Mouse (Mus musculus) liver, adult 2 months (tissue): ENCODE measurements around the gene Rprd1b. TPM values are rescaled to one million over a fixed set of nuclear protein-coding genes. Genes with fewer than 3 reads are reported as not detected.

Experiments used
- DNase-seq: peaks from one replicate; pipeline ENCODE4 v3.0.0-alpha.2; 2011; ENCODE audit warnings: low read depth, low spot score; ENCODE audit errors: extremely low read depth
- H3K27ac ChIP-seq: fragments of 200-500 bp; replicated peaks from 2 replicates; pipeline ENCODE4 v1.5.1; 2012; ENCODE audit warnings: low read depth, mild to moderate bottlenecking, control low read depth, inconsistent platforms, low read length; ENCODE audit not compliant: insufficient read depth
- H3K27me3 ChIP-seq: fragments of 200-500 bp; 2 replicates; pipeline ENCODE4 v1.6.1; 2012; ENCODE audit warnings: mild to moderate bottlenecking, moderate library complexity, low read length, inconsistent platforms; ENCODE audit not compliant: control insufficient read depth, insufficient read depth
- H3K36me3 ChIP-seq: fragments of 200-500 bp; 2 replicates; pipeline ENCODE4 v1.6.1; 2012; ENCODE audit warnings: low read length, inconsistent platforms; ENCODE audit not compliant: control insufficient read depth, insufficient read depth
- H3K4me1 ChIP-seq: fragments of 200-500 bp; 2 replicates; pipeline ENCODE4 v1.6.1; 2011; ENCODE audit warnings: low read length; ENCODE audit not compliant: control insufficient read depth, insufficient read depth
- H3K4me3 ChIP-seq: fragments of 200-500 bp; 2 replicates; pipeline ENCODE4 v1.5.1; 2011; ENCODE audit warnings: low read depth, mild to moderate bottlenecking, control low read depth, low read length, moderate library complexity; ENCODE audit not compliant: insufficient read depth
- H3K79me2 ChIP-seq: fragments of 200-500 bp; 2 replicates; pipeline ENCODE4 v1.6.1; 2012; ENCODE audit warnings: inconsistent platforms, mild to moderate bottlenecking, low read length, moderate library complexity; ENCODE audit not compliant: control insufficient read depth, insufficient read depth
- H3K9ac ChIP-seq: fragments of 200-500 bp; 2 replicates; pipeline ENCODE4 v1.6.1; 2012; ENCODE audit warnings: low read depth, mild to moderate bottlenecking, control low read depth, inconsistent platforms, low read length
- CTCF ChIP-seq: fragments of 200-500 bp; IDR thresholded peaks from 2 replicates; pipeline ENCODE4 v1.5.1; 2011; ENCODE audit warnings: low read depth, low read length, control low read depth
- POLR2A ChIP-seq: fragments of 200-500 bp; IDR thresholded peaks from 2 replicates; pipeline ENCODE4 v1.6.1; 2011; ENCODE audit warnings: low read length, control low read depth; ENCODE audit not compliant: insufficient read depth; ENCODE audit errors: extremely low read depth
- WGBS: fragments of 180-500 bp; shearing (Covaris S2); methylation state at CpG from one replicate; pipeline ENCODE4 v1.1.7; 2018; 5-methylcytosine and 5-hydroxymethylcytosine counted together
- polyA plus RNA-seq: library from polyadenylated mRNA; depleted of rRNA; stranded (reverse); fragments of >200 nt; gene quantifications from 2 replicates; pipeline ENCODE4 v1.2.3, GENCODE M21; 2012; rRNA removed
- total RNA-seq: library from RNA; depleted of rRNA; stranded (reverse); fragments of >200 nt; gene quantifications from 2 replicates; pipeline ENCODE4 v1.2.3, GENCODE M21; 2014; rRNA removed

The Rprd1b gene
- total RNA-seq (6.8 and 8.3 TPM in 2 replicates), polyA plus RNA-seq (12.8 and 14.2 TPM in 2 replicates)

DNA sequence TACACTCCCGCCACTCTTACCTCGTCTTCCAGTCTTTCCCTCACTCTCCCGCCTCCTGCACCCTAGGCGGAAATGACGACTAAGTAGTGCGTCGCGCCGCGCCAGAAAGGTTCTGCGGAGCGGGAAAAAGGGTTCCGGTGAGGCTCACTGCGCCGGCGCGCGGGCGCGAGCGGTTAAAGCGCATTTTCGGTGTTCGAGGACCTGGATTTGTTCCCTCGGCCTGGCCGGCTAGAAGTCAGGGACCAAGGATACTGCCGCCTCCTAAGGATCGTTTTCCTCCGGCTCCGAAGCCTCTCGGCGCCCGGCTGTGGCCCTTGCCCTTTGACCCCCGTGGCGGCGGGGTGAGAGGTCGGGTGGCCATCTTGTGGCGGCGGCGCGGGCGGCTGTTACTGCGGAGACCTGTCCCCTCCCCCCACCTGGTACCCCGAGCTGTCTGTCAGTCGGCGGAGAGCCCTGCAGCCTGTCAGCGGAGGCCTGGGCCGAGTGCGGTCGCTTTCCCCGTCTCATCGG lies at the start of gene Rprd1b, which contains the start of gene Tti1:
Rprd1b (plus strand) TSS at position 144 of the 510 bp plus-strand sequence.
Tti1 (minus strand) TSS at position 80 of the 510 bp plus-strand sequence.
- TF ChIP-seq POLR2A (peak; percentile 57; the same call in 1 of the 2 replicates), CTCF (no peak)
- DNase-seq: peak; percentile 78
- H3K9ac ChIP-seq: peak within 1 kb of the TSS; percentile 85
- peak within 1 kb of the TSS; percentile 98 for H3K27ac ChIP-seq
- H3K36me3 ChIP-seq: no peaks in the 10 kb centered on the region
- peaks cover 27% of the 10 kb centered on the region for H3K79me2 ChIP-seq
- no peaks in the 10 kb centered on the region for H3K27me3 ChIP-seq
- H3K4me1 ChIP-seq: peaks cover 13% of the 10 kb centered on the region
- under 1% methylated on average over 52 of the region's 52 CpGs for WGBS
- H3K4me3 ChIP-seq: peak within 1 kb of the TSS; percentile 78

- Histone ChIP-seq H3K36me3 (no peaks in the 10 kb centered on the region; the same call in 1 of the 2 replicates), H3K4me1 (no peaks in the 10 kb centered on the region), H3K4me3 (no peak overlapping the region), H3K27me3 (peaks cover 11% of the 10 kb centered on the region; the same call in 1 of the 2 replicates), H3K9ac (no peak overlapping the region), H3K79me2 (no peaks in the 10 kb centered on the region), H3K27ac (no peak overlapping the region)
- no peak for DNase-seq
- WGBS: 61% methylated on average over 5 of the region's 5 CpGs
- TF ChIP-seq CTCF (no peak), POLR2A (no peak)
Measured at GRCm38 (mm10) chr2:157979241-157979640, 49.1 kb upstream of the Rprd1b start.

GRCm38 (mm10) chr2:157982727-157983126 lies 45.6 kb upstream of the Rprd1b start:
- WGBS: 88% methylated on average over 3 of the region's 3 CpGs
- no peak for TF ChIP-seq CTCF
- no peak for TF ChIP-seq POLR2A
- no peak for DNase-seq

GRCm38 (mm10) chr2:157983276-157983675 lies 45.0 kb upstream of the Rprd1b start:
- H3K36me3 ChIP-seq: peaks cover 3% of the 10 kb centered on the region; the same call in 1 of the 2 replicates
- H3K79me2 ChIP-seq: no peaks in the 10 kb centered on the region
- no peak overlapping the region for H3K27ac ChIP-seq
- H3K4me1 ChIP-seq: no peaks in the 10 kb centered on the region
- no peak for TF ChIP-seq POLR2A
- no peaks in the 10 kb centered on the region for H3K27me3 ChIP-seq
- 90% methylated on average over 4 of the region's 4 CpGs for WGBS
- no peak overlapping the region for H3K9ac ChIP-seq
- no peak overlapping the region for H3K4me3 ChIP-seq
- no peak for DNase-seq

More at GRCm38 (mm10) chr2:157982727-157983126, 45.6 kb upstream of the Rprd1b start:
- no peaks in the 10 kb centered on the region for H3K4me1 ChIP-seq
- H3K4me3 ChIP-seq: no peak overlapping the region
- no peaks in the 10 kb centered on the region for H3K79me2 ChIP-seq
- peaks cover 3% of the 10 kb centered on the region; the same call in 1 of the 2 replicates for H3K36me3 ChIP-seq
- H3K9ac ChIP-seq: no peak overlapping the region
- no peaks in the 10 kb centered on the region for H3K27me3 ChIP-seq
- no peak overlapping the region for H3K27ac ChIP-seq

- WGBS: 95% methylated on average over 4 of the region's 4 CpGs
- H3K36me3 ChIP-seq: peaks cover 8% of the 10 kb centered on the region; the same call in 1 of the 2 replicates
- no peak overlapping the region for H3K27ac ChIP-seq
- TF ChIP-seq CTCF (no peak), POLR2A (no peak)
- H3K4me3 ChIP-seq: no peak overlapping the region
- no peak for DNase-seq
- H3K4me1 ChIP-seq: no peaks in the 10 kb centered on the region
- H3K27me3 ChIP-seq: no peaks in the 10 kb centered on the region
- H3K9ac ChIP-seq: no peak overlapping the region
- no peaks in the 10 kb centered on the region for H3K79me2 ChIP-seq
Measured at GRCm38 (mm10) chr2:157985611-157986010, 42.7 kb upstream of the Rprd1b start.

DNA sequence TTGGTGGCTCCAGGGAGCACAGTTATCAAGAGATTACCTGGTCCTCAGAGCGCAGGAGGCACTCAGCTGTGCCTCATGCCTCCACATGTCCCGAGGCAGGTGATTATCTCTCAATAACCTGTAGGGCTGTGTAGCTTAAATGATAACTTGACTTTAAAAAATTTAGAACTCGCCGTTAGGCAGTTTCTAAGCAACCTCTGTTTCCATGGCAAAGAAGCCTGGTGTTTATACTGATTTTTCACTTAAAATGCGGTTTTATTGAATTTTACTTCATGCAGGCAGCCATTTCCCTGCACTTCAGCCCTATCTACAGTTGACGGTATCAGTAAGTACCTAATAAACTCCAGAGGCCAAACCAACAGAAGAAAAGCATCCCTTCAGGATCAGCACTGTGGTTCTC lies 42.1 kb upstream of the Rprd1b start:
- TF ChIP-seq CTCF: no peak
- TF ChIP-seq POLR2A: no peak
- H3K4me1 ChIP-seq: no peaks in the 10 kb centered on the region
- no peak for DNase-seq
- WGBS: 97% methylated on average over 6 of the region's 6 CpGs
- H3K27ac ChIP-seq: no peak overlapping the region
- H3K4me3 ChIP-seq: no peak overlapping the region
- H3K27me3 ChIP-seq: no peaks in the 10 kb centered on the region
- no peaks in the 10 kb centered on the region for H3K79me2 ChIP-seq
- H3K36me3 ChIP-seq: peaks cover 8% of the 10 kb centered on the region; the same call in 1 of the 2 replicates
- no peak overlapping the region for H3K9ac ChIP-seq
